Mouse (Mus musculus) 3134 (cell line): ENCODE data around the gene Mok.
A peak's percentile ranks its signal among the peaks of the same experiment; 100 is the strongest.
"Not testable (repeated sequence)": the region's sequence is repeated elsewhere in the genome, so short reads cannot be mapped to it uniquely, and the experiment has no call there.

Experiments
- DNase-seq: peaks from one replicate; pipeline ENCODE4 v3.0.0-alpha.2; 2011; ENCODE audit warnings: low spot score; ENCODE audit not compliant: insufficient read length; ENCODE audit errors: extremely low read depth

Gene Mok

DNA sequence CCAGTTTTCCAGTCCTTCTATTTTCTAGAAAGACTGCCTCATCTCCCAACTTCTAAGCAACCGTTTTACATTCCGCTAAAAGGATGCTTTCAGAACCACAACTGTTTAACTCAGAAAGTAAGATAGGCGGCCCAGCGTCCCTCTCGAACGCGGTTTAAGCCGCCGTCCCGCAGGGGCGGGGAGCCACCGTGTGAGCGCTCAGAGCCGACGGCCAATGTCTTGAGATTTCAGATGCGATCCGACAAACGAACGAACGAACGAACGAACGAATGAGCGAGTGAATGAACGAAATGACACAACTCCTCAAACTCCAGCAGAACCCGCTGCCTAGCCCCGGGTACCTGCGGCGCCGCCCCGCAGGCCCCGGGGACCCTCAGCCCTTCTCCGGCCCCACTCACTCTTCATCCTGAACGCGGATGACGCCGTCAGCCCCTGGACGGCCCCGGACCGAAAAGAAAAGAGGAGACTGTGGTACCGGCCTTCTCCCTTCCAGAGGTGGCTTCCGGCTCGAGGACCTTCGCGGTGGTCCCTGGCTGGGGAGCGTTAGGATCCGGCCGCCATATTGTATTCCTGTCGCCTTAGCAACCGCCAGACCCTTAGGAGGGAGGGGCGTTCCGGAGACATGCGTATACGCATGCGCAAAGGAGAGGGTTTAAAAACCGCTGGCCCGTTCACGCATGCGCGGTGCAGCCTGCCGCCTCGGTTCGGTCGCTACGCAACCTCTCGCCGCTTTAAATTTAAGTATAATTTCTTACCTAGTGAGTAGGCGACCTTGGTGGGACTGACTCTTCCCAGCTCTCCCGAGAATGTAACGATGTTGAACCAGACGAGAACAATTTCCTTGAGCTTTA, at the start of gene Mok:
Mok (minus strand) TSS at position 592 of the 851 bp plus-strand sequence.
- peak; percentile 87 for DNase-seq

DNA sequence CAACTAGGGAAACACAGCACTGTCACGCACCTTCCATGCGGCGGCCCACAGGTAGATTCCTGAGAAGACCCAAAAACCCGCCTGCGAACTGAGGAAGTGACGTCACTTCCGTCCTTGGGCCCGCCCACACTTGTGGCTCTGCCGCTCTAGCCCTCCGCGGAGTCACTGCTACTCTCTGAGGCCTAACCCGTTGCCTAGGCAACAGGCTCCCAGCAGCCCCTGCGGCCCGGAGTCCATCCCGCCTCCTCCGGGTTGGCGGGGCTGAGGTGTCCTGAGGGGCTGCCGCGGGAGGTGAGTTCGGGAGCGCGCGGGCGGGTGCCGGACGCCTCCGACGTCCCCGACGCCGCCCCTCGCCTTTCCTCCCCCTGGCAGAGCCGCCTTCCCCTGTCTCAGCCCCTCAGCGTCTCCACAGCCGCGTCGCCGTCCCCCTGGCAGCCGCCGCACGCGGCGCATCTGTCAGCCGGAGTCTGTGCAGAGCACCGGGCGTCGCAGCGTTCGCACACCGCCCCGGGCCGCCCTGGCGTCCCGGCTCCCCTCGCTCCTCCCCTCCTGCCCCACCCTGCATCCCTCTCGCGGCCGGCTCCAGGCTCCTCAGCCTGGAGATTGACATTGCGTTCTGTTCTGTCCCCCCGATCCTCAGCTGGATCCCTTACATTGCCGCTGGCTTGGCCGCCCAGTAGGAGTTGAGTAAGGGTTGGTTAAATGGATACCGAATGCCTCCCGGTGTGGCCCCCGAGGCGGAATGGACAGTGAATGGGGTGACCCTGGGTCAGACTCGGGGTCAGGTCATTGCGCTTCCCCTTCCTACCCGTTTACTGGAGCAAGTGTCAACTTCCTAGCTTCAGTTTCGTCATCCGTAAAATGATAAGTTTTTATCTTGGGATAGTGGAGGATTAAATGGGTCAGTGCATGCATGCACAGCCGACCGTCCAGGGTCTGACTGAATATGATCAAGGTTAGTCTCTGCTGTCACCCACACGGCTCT, 48.6 kb upstream of the Mok start, which contains the start of the genes Cinp and Tecpr2:
Cinp (minus strand) TSS at position 110 of the 985 bp plus-strand sequence.
Tecpr2 (plus strand) TSS at position 229 of the 985 bp plus-strand sequence.
- DNase-seq: peak; percentile 94

DNA sequence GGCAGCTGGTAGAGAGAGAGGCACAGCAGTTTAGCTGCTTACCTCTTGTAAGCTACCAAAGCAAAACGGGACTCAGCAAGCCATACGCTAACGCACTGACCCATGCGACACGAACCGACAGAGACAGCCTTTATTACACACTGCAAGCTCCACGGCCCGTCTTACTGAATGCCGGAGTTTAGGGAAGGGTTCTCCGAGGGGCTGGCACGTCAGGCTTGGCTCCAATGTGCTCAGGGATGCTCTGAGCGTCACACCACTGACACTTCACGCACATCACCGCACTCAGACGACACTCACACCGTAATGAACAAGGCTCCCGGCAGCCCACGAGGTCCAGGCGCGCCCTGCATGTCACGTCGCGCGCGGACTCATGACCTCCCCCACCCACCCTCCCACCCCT, 47.9 kb upstream of the Mok start:
- DNase-seq: no peak

DNA sequence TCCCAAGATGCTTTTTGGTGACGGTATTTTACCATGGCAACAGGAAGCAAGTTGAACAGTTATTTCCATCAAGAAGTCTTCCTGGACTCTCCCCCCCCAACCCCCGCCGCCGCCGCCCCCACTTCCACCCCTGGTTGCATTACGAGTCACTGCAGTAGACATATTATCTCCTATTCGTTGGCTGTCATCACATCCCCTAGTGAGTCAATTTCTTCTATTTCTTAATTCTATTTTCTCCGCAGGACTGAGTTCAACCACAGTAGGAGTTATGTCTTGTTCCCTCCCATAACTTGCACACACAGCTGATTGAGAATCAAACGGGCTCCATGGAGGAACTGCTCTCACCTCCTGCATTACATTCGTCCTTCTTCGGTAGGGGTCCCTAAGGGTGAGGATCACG, 47.4 kb upstream of the Mok start:
- no peak for DNase-seq

DNA sequence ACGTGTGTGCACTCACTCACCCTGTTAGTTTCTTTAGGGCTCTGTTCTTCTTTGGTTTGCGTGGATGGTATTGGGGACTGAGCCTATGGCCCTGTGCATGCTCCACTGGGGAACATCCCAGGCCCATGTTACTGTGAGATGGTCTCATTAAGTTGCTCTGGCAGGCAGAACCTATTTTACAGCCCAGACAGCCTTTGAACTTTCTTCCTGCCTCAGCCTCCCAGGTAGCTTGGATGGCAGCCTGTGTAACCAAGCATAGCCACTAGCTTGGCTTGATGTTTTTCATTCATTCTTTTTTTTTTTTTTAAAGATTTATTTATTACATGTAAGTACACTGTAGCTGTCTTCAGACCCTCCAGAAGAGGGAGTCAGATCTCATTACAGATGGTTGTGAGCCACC, 44.5 kb upstream of the Mok start:
- DNase-seq: no peak

DNA sequence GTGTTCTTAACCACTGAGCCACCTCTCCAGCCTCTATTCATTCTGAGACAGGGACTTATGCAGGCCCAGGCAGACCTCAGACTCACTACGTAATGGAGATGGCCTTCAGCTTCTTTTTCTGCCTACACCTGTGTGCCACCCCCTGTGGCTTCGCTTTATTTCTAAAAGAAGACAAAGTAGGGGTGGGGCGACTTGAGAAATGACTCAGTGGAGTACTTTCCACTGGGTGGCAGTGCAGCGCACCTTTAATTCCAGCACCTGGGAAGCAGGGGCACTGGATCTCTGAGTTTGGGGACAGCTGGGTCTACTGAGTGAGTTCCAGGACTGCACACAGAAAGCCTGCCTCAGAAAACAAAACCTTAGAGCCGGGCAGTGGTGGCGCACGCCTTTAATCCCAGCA, 41.6 kb upstream of the Mok start:
- DNase-seq: no peak

DNA sequence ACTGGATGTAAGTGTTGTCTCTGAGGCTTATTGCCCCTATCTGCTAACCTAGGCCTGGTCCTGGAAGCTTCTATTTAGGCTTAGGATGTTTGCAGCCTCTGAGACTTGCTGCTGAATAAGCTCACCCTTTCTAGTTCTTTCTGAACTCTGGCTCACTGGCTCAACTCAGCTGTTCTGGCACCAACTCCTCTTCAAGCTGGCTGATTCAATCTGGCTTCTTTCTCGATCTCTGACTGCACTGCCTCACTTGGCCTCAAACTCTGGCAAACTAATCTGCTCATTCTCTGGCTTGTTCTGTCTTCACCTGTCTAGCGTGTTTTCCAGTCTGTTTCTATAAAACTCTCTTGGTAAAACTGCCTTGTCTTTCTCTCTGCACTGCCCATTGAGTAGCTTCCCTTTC, 34.6 kb upstream of the Mok start:
- DNase-seq: no peak

DNA sequence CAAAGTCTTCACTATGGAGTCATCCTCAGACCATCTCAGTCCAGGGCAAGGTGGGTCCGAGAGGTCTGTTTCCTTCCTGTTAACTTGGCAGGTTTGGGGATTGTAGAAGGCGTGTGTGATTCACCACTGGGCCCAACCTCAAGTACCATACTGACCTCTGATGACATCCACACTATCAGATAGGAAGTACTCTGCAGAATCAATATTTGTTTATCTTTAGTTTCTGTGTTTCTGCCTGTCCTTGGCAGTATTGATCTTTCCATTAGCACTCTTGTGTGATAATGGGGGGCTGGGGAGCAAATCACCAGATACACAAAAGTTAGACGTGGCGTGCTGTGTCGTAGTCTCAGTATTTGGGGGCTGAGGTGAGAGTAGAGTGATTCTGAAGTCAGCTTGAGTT, 30.5 kb upstream of the Mok start:
- no peak for DNase-seq

DNA sequence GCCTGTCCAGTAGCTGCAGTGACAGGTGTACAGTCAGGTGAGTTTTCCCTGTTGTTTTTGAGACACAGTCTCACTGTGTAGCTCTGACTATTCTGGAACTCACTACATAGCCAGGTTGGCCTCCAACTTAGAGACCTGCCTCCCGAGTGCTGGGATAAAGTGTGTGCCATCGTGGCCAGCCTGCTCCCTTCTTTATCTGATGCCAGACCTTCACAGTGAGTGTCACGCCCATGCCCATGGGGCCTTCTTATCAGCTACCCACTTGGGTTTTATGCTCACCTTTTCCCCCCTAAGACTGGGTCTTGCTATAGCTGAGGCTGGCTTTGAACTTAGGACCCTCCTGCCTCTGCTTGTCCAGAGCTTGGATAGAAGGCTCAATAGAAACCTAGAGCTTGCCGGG, 29.4 kb upstream of the Mok start:
- DNase-seq: no peak

DNA sequence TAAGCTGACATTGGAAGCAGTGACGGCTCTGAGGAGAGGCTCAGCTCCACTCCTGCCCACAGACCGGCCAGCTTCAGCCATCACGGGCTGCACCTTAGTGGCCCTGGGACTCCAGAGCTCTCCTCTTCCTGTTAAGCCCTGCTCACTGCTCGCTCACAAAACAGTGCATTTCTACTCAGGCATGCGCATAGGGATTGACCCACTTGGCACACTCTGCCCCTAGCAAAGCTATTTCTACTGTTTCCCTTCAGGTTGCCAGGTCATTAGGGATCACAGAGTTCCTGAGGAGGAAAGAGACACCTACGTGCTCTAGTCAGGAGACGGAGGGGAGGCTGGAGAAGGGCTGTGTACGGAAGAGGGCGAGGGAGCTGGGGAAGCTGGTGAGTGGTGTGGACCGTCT, 25.2 kb upstream of the Mok start:
- DNase-seq: no peak

DNA sequence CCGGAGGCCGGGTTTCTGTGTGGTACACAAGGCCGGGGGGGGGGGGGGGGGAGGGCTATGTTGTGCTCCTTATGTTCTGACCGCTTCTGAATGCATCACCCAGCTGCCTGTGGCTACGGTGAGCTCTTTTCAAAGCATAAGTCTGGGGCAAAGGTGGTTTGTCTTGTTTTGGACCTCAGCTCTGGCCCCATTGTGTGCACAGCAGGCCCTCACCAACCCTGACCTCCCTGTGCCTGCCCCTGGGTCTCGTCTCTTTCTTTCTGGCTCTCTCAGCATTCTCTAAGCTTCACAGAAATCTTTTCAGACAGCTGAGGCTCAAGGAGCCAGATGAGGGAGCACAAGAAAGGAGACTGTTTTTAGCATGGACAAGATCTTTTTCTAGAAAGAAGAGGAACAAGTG, 24.8 kb upstream of the Mok start:
- no peak for DNase-seq

DNA sequence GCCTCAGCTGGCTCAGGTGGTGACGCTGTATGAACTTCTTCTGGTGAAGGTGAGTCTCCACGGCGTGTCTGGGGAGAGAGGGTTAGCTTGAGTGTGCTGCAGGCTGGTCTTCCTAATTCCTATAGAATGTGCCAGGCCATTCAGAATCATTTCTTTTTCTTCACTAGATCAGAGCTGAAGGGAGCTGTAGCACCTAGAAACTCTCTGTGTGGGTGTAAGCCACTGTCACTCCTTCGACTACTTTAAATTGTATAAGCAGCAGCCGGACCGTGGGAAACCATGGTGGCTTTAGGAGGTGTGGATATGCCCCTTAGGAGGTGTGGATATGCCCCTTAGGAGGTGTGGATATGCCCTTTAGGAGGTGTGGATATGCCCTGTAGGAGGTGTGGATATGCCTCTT, 23.3 kb upstream of the Mok start:
- no peak for DNase-seq

DNA sequence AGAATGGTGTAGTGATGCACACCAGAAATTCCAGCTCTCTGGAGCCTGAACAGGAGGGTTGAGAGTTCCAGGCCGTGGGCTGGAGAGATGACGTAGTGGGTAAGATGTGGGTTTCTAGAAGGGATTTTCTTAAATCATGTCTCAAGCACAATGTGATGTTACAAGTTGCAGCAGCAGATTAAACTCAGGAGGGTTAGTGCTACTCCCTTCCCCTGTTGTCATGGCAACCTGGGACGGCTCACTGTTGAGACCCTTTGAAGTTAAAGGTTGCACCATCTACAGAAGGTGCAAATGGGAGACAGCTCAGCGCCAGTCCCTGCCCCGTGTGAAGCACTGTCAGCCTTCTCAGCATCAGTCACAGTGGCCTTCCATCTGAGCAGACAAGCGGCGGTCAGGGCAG, 20.5 kb upstream of the Mok start:
- DNase-seq: no peak

DNA sequence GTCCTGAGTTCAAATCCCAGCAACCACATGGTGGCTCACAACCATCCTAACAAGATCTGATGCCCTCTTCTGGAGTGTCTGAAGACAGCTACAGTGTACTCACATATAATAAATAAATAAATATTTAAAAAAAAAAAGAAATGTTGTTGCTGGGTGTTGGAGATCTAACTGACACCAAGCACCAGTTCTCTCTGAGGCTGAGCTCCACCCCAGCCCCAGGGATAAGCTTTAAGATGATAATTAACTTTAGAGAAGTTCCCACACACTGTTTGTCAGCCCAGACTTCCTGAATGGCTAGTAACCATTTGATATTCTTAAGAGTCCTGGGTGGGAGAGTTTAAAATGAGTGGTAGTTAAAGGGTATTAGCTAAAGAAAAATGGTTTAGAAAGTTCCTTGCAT, 19.6 kb upstream of the Mok start:
- no peak for DNase-seq

DNA sequence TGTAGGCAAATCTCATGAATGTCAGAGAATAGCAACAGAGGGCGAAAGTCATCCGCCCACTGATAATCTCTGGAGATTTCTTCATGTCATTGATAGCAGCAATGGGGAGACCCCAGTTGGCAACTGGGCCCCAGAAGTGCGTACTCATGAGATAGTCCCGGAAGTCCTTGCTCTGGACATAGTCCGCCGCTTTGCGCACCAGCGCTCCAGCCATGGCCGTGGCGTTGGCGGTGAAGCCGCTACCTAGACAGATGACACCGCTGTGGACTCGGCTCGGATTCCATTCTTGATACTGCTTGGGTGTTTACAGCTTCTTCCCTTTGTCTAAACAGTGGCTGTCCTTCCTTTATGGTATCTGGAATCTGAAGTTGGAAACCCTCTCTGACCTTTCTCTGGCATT, 17.9 kb upstream of the Mok start:
- not testable (repeated sequence) for DNase-seq

DNA sequence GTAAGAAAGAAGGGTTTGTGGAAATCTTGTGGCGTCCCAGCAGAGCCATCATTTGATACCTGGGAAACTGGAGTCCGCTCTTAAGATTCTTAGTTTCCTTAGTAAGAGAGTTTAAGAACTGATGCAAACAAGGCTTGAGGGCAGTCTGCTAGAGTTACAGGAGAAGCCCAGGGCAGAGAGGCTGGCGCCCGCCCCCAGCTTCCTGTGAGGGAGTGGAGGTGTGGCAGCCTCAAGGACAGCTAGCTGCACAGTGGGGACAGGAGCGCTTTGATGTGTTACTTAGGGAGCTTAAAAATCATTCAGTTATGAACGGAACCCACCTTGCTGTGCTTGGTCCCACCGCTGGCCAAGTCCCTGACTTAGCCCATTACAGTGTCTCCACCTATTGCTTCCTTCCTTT, 16.5 kb upstream of the Mok start:
- DNase-seq: no peak

DNA sequence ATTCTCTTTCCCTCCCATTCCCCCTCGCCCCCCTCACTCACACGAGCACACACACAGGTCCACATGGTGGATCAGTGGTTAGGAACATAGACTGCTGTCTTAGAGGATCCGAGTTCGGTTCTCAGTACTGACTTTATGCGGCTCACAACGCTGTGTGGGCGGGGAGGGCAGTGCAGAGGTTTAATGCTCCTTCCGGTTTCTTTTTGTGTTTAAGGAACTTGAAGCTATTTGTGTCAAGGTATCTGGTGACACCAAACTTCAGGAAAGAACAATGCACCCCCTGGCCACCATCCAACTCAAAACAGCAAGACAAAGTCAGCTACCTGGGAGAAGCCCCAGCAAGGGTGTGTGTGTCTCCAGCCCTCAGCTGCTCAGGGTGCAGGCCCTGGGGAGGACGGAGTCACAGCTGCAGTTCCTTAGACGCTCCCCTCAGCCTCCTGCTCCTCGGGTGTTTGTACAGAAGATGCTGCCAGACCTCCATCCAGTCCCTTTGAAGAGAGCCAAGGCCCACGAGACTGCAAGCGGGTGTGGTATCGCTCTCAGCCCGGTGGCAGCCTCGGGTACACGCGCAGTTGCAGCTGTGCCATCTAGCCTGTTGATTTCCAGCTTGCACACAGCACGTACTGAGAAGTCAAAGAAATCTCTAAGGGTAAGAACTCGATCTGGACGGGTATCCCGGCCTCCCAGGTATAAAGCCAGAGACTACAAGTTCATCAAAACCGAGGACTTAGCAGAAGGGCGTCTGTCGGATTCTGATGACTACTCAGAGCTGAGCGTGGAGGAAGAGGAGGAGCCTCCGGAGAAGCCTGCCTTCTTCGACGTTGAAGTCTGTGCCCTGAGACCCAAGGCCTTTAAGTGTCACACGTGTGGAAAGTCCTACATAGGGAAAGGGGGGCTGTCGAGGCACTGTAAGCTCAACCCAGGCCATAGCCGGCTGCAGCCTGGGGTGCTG, 14.3 kb upstream of the Mok start:
- no peak for DNase-seq

DNA sequence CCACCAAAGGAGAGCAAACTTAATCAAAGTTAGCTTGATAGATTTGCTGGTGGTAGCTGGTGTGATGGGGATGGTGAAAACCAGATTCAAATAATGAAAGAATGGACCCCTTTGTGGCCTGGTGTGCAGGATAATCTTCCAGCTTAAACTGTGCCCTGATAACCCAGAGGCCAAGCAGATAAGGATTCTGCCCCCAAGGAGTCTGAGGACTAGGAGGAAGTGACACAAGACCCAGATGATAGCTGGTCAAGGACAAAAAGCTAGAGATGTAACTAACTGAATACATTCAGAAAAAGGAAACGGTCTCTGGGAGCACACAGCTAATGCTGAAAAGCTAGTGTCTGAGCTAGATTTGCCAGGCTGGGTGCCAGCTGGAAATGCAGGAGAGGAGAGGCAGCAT, 11.2 kb upstream of the Mok start:
- DNase-seq: no peak

DNA sequence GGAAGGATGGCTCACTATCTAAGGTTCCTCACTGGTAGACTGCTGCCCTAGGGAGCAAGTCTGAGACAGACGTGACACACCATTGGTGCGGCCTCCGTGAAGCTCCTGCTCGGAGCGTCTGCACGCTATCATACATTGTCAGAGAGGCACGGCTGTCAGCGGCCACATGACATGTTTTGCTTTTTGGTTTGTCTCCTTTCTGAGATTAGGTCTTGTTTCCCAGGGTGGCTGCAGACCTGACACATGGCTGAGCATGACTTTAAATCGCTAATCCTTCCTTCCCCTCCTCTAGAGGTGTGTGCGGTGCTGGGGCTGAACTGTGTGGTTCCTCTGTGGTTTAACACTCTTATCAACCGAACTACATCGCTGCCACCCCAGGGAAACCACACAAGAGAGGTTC, 10.7 kb upstream of the Mok start:
- DNase-seq: no peak

DNA sequence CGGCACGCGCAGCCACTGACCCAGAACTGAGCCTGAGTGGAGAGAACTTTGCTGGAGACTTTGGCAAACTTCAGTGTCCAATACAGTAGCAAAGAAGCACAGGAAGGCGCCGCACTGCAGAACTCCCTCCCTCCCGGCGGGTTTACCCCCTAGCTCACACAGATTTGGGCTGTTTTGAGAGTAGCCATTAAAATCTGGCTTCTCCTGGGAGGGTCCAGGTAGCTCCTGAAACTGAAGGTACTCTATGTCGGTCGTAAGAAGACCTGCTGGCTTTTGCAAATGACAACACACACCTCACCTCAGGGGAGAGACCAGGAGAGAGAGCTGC, 10.2 kb upstream of the Mok start:
- no peak for DNase-seq
